ENCODE assay signal across 9 mouse cellular contexts in genomic region chr3:84191141-84191881, GRCm38 (mm10). TPM values are rescaled to one million over a fixed set of nuclear protein-coding genes. Genes with fewer than 3 reads are reported as not detected.
DNase-seq lines count a peak whose midpoint lies in the region; ATAC-seq and TF ChIP-seq lines count a peak whose summit lies in the region.
"Had no signal": no experiment of that assay in that cellular context is flagged by ENCODE, and none has a peak within 500 bp of the region (broad histone marks: within the 10 kb centered on the region; RNA-seq: fewer than 3 reads in every experiment).

No protein-coding gene starts in this region.

- no peak for TF ChIP-seq EP300 in heart, postnatal 0 days (IDR thresholded peaks at IDR 0.05; ENCODE audit: low read depth)
- TF ChIP-seq EP300 in stomach, postnatal 0 days (optimal IDR thresholded peaks at IDR 0.05) = peak; percentile 69

- H3K4me2 ChIP-seq in heart, postnatal 0 days (ENCODE audit: low read depth, low read length) = peak overlapping the region; percentile 82
- H3K4me2 ChIP-seq in limb, embryonic 15.5 days = peak overlapping the region; percentile 58
- peak overlapping the region; percentile 56 for H3K4me2 ChIP-seq in stomach, postnatal 0 days (replicated peaks; ENCODE audit: low read depth)

- peak overlapping the region; percentile 55 for H3K9ac ChIP-seq in heart, postnatal 0 days (replicated peaks; ENCODE audit: low read depth, low read length)
- H3K9ac ChIP-seq in limb, embryonic 15.5 days = 0 out of 2 replicates have a peak overlapping the region, but pooled peaks have one; percentile 1
- peak overlapping the region; percentile 62 for H3K9ac ChIP-seq in stomach, postnatal 0 days (ENCODE audit: low read length)

- peak; percentile 43; the same call in 1 of the 2 replicates for ATAC-seq in cerebellum, adult (ENCODE audit: insufficient number of reproducible peaks, low FRiP score, low TSS enrichment)
- ATAC-seq in heart, postnatal 0 days (ENCODE audit: insufficient read depth, low read depth) = peak; percentile 71
- ATAC-seq in limb, embryonic 15.5 days (ENCODE audit: insufficient number of reproducible peaks, low FRiP score, low TSS enrichment, low read depth) = no peak
- ATAC-seq in stomach, postnatal 0 days (ENCODE audit: low FRiP score, low TSS enrichment) = peak; percentile 84
- ATAC-seq in megakaryocyte-erythroid progenitor cell, adult 5-6 weeks (replicated peaks; ENCODE audit: low FRiP score, low TSS enrichment, poor library complexity, severe bottlenecking) = no peak

- H3K27ac ChIP-seq in heart, postnatal 0 days (ENCODE audit: low read depth) = peak overlapping the region; percentile 43; the same call in 1 of the 2 replicates
- peak overlapping the region; percentile 62 for H3K27ac ChIP-seq in limb, embryonic 15.5 days
- H3K27ac ChIP-seq in stomach, postnatal 0 days (replicated peaks) = peak overlapping the region; percentile 88

- 43% methylated on average over 21 of the region's 21 CpGs for WGBS in heart, postnatal 0 days
- WGBS in limb, embryonic 15.5 days = 41% methylated on average over 21 of the region's 21 CpGs
- 42% methylated on average over 21 of the region's 21 CpGs for WGBS in stomach, postnatal 0 days

- TF ChIP-seq CTCF in heart, postnatal 0 days (IDR thresholded peaks at IDR 0.05; ENCODE audit: low read depth) = no peak
- peak; percentile 51 for TF ChIP-seq CTCF in stomach, postnatal 0 days (IDR thresholded peaks at IDR 0.05; ENCODE audit: low read depth)

- H3K9me3 ChIP-seq in heart, postnatal 0 days (replicated peaks; ENCODE audit: control insufficient read depth, low read length) = no peaks in the 10 kb centered on the region
- no peaks in the 10 kb centered on the region for H3K9me3 ChIP-seq in limb, embryonic 15.5 days
- H3K9me3 ChIP-seq in stomach, postnatal 0 days (ENCODE audit: control insufficient read depth, low read length) = no peaks in the 10 kb centered on the region

- DNase-seq in cerebellum, adult 11-12 months = no peak
- peak; percentile 91 for DNase-seq in ES-CJ7 (ENCODE audit: low read depth, low spot score)
- peak; percentile 18 for DNase-seq in heart, postnatal 0 days (ENCODE audit: low spot score)
- DNase-seq in stomach, postnatal 0 days (ENCODE audit: low spot score) = peak; percentile 57
- DNase-seq in spleen, postnatal 36 days (ENCODE audit: low spot score in 2 of 2) = no peak

- H3K4me1 ChIP-seq in heart, postnatal 0 days (ENCODE audit: control insufficient read depth, insufficient read depth) = no peaks in the 10 kb centered on the region
- H3K4me1 ChIP-seq in limb, embryonic 15.5 days = peaks cover 15% of the 10 kb centered on the region
- no peaks in the 10 kb centered on the region for H3K4me1 ChIP-seq in stomach, postnatal 0 days (replicated peaks; ENCODE audit: control insufficient read depth, insufficient read depth)

- no peaks in the 10 kb centered on the region for H3K27me3 ChIP-seq in heart, postnatal 0 days (ENCODE audit: control insufficient read depth, insufficient read depth, low read length)
- H3K27me3 ChIP-seq in limb, embryonic 15.5 days = 0 out of 2 replicates have a peak, but pooled peaks cover 8% of the 10 kb centered on the region
- H3K27me3 ChIP-seq in stomach, postnatal 0 days (ENCODE audit: control insufficient read depth, insufficient read depth, low read length) = no peaks in the 10 kb centered on the region

- H3K4me3 ChIP-seq in heart, postnatal 0 days (ENCODE audit: low read depth, low read length) = peak overlapping the region; percentile 63
- peak overlapping the region; percentile 41 for H3K4me3 ChIP-seq in limb, embryonic 15.5 days
- H3K4me3 ChIP-seq in stomach, postnatal 0 days (ENCODE audit: low read depth, low read length) = peak overlapping the region; percentile 45

- no peaks in the 10 kb centered on the region for H3K36me3 ChIP-seq in heart, postnatal 0 days (replicated peaks; ENCODE audit: control insufficient read depth, insufficient read depth, low read length)
- no peaks in the 10 kb centered on the region for H3K36me3 ChIP-seq in limb, embryonic 15.5 days
- H3K36me3 ChIP-seq in stomach, postnatal 0 days (ENCODE audit: control insufficient read depth, insufficient read depth, low read length) = no peaks in the 10 kb centered on the region

RNA-seq across cellular contexts. Expression of gene Gm6525, which starts 17.4 kb away (rescaled TPM):
- total RNA-seq in heart, postnatal 0 days (2014; rRNA removed; ENCODE audit: low replicate concordance) = 0.38 TPM in 1 of 2 replicates, not detected in the other
- polyA plus RNA-seq in heart, postnatal 0 days (2015; fragmentation: Nextera tagmentation; extraction: Ambion mirVana) = 0.11 and 0.22 TPM in 2 replicates
- 0.79 and 1.6 TPM in 2 replicates for polyA plus RNA-seq in limb, embryonic 15.5 days (2015; fragmentation: Nextera tagmentation; extraction: Ambion mirVana)
- 0.75 and 0.88 TPM in 2 replicates for polyA plus RNA-seq in stomach, postnatal 0 days (2015; fragmentation: Nextera tagmentation; extraction: Ambion mirVana)
- total RNA-seq in megakaryocyte-erythroid progenitor cell, adult 5-6 weeks (2014; fragmentation: Nextera tagmentation) = not detected in 2 replicates
- 0.47 and 1.1 TPM in 2 replicates for total RNA-seq in megakaryocyte-erythroid progenitor cell, adult 5-6 weeks (2017)
- polyA plus RNA-seq: cerebellum, adult 2 months had no signal

RNA-seq across cellular contexts. Expression of gene Mnd1, which starts 35.7 kb away (rescaled TPM):
- not detected in 2 replicates for total RNA-seq in heart, postnatal 0 days (2014; rRNA removed; ENCODE audit: low replicate concordance)
- 6.6 and 7.5 TPM in 2 replicates for polyA plus RNA-seq in heart, postnatal 0 days (2015; fragmentation: Nextera tagmentation; extraction: Ambion mirVana)
- polyA plus RNA-seq in limb, embryonic 15.5 days (2015; fragmentation: Nextera tagmentation; extraction: Ambion mirVana) = 11.1 and 11.2 TPM in 2 replicates
- 9.7 and 10.7 TPM in 2 replicates for polyA plus RNA-seq in stomach, postnatal 0 days (2015; fragmentation: Nextera tagmentation; extraction: Ambion mirVana)
- total RNA-seq in megakaryocyte-erythroid progenitor cell, adult 5-6 weeks (2014; fragmentation: Nextera tagmentation) = 19.3 and 27.9 TPM in 2 replicates
- total RNA-seq in megakaryocyte-erythroid progenitor cell, adult 5-6 weeks (2017) = 36.5 and 47.5 TPM in 2 replicates

Comparison
In these comparisons a context has a peak if more than half of its experiments do, and no peak if none do; other contexts are left out.
1. ATAC-seq: peak in cerebellum, adult (single experiment), heart, postnatal 0 days (single experiment) and stomach, postnatal 0 days (single experiment); none in limb, embryonic 15.5 days (single experiment) and megakaryocyte-erythroid progenitor cell, adult 5-6 weeks (single experiment).
2. DNase-seq: peak in ES-CJ7 (single experiment), heart, postnatal 0 days (single experiment) and stomach, postnatal 0 days (single experiment); none in cerebellum, adult 11-12 months (single experiment) and spleen, postnatal 36 days (0 of 2).
3. H3K9ac ChIP-seq: peak in every context shown above with its lines; median percentile 62 in stomach, postnatal 0 days; 55 in heart, postnatal 0 days; 1 in limb, embryonic 15.5 days.
4. Peak in every context shown above with its lines, with median percentiles within 50 percentile points of each other: H3K27ac ChIP-seq, H3K4me2 ChIP-seq and H3K4me3 ChIP-seq.